Mouse (Mus musculus) induced T-regulatory cell, adult 2 months (primary cell): ENCODE measurements around the gene Sypl.

ENCODE experiments used
- DNase-seq: peaks from one replicate; pipeline ENCODE4 v3.0.0-alpha.2; 2012; ENCODE audit warnings: low read depth

The Sypl gene

DNA sequence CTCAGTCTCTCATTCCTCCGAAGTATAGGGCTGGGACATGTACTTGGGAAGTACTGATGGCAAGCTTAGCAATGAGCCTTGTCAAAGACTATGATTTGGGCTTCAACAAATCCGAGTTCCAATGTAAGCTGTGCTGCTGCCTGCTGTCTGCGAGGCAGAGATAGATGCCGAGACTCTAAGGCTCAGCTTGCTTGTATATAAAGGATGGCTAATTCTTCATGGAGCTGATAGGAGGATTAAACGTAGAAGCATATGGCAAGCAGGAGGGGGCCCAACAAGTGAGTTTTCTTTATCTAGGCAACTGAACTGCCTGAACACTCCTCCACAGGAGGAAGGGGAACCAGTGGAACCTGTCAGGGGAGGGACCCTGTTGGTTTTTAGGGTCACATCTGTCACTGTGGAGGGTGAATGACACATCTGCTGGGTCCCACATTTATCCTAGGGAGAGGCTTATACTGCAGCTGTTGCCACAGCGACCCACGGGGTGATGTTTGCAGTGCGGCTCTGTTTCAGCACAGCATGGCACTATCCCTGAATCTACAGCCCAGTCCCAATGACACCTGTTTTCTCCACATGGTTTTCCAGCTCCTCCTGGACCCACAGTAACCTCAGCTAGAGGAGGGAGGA, 49.8 kb downstream of the Sypl start:
- DNase-seq: no peak

DNA sequence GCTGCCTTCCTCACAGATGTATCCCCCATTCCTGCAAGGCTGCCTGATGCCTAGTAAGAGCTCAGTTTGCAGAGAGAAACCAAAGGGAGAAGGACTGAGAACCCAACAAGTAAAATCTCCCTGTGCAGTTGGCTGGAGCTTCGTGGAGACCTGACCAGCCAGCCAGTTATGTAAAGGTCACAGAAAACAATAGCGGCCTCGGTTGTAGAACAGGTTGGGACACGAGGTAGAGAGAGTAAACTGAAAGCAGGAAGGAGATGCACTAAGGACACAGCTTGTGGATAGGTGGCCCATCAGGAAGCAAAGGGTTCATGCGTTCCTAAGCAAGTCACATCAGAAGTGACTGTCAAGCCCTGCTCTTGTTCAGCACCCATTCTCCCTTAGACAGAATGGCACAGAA, 52.2 kb downstream of the Sypl start:
- no peak for DNase-seq

DNA sequence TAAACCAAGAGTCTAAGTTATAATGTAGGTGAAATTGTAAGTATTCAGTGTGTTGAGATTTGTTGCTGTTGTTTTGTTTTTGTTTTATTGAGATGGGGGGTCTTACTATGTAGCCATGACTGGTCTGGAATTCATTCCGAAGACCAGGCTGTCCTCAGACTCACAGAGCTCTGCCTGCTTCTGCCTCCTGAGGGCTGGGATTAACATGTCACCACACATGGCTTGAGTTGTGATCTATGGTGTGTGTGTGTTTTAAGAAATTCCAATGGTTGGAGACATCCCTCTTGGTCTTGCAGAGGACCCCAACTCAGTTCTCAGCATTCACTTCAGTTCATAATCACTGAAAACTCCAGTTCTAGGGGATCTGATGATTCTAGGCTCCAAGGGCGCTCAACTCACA, 53.5 kb downstream of the Sypl start:
- DNase-seq: no peak

DNA sequence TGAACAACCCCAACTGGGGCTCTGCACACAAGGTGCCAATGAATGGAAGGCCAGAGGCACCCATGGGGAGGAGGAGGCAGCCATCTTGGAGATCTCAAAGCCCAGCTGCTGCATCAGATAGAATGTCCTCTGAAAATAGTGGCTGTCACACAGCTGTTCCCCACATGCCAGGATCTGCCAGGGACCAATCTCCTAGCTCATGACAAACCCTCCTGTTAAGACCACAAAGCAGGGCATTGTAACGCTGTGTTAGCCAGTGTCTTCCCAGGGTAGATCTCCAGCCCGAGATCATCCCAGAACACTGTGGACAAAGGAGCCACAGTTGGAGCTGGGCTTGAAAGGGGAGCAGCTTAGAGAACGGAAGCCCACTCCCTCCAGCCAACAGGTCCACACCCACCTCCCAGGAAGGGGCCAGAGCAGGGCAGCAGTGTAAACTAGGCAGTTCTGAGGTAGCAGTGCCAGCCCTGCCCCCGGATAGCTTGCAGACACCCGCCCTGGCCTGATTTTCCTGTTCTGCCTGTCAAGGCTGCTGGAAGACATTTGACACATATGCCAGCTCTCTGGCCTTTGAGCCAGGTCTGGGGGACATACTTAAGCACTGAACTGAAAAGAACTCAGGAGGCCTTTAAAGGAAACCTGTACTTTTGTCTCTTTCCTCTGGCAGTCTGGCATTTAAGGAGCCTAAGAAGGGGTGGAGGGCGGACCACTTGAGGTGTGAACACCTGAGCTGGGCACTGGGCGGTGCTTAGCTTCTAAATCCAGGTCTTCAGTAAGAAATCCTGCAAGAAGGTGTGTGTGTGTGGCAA, 54.8 kb downstream of the Sypl start:
- no peak for DNase-seq

- peak; percentile 12 for DNase-seq
Observed at GRCm38 (mm10) chr12:33009206-33009966, 55.7 kb downstream of the Sypl start.

- DNase-seq: peak; percentile 75
Observed at GRCm38 (mm10) chr12:33010026-33010425, 56.3 kb downstream of the Sypl start.

DNA sequence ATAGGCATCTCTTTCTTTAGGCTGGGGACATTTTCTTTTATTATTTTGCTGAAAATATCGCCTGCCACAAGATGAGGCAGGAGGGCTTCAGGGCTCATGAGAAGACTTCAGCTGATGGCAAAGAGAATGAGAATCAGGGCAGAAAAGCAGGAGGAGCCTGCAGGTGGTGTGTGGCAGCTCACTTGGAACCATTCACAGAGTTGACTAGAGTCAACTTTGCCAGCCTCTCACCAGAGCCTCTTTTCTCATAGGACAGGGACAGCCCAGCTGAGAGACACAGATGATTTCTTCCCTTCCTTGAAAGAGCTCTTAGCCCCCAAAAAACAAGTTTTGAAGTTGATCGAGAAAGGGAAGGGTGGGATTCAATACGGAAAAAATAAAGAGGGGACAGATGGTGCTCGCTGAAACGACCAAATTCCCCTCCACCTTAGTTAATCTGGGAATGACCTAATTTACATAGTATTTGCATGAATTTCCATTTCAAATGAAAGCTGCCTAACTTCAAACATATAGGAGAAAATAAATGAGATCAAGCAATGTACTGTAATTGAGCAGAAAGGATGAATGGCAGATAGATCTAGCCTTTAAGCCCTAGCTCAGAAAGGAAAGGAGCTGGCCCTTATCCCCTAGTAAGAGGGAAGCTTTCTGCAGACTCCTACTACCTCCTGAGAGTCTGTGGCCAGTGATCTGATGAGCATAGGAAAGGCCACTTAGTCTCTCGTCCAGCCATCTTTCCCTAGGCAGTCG, 60.5 kb downstream of the Sypl start:
- no peak for DNase-seq

- DNase-seq: no peak
Observed at GRCm38 (mm10) chr12:33015103-33015502, 61.4 kb downstream of the Sypl start.

DNA sequence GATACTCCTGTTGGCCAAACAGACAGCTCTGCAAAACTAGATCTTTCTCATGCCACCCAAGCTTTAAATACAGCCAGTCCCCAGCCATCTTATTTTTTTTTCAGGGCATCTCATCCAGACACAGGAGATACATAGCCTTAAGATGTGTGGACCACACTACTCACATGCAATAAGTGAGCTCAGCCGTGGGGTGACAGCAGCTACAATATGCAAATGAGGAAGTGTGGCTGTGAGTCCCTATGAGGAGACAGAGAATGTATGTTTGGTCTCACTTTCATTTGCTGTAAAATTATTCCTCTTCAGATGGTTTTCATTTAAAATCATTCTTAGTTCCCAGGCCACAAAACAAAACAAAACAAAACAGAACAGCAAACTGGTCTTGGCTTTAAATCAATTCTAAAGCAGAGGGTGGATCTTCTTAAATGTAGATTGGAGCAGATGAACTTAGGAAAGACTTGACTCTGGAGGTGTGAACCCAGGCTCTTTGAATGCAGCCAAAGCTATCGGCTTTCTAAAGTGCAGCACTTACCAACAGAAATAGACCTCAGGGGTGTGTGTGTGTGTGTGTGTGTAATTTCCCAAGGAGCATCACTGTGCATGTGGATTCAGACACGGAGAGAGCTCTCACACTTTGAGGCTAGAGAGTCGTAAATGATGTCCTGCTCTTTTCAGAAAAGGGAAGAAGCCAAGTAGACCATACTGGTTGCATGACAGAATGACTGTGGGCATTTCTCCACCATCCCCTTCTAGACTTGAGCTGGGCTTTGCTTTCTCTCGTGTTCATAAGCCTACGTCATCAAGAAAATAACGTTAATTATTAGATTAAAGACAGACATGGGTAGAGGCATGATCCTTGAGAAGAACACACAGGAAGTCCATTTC, 63.4 kb downstream of the Sypl start:
- DNase-seq: peak; percentile 53

DNA sequence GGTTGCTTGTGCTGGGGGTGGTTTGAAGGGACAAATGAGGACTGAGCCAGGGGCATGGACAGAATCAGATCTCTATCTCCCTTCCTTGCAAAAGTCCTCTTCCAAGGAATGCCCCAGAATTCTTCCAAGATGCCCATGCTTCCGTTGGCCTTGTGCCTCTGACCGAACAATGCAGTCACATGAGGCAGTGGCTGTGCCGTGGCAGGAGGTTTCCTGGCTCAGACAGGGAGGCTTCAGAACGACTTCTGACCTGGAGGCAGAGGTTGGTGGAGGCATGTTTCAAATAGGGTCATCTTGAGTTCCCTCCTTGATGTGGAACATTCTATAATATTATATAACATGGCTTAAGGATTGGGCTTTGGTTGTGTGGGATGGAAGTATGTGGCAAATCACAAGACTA, 64.9 kb downstream of the Sypl start:
- no peak for DNase-seq

DNA sequence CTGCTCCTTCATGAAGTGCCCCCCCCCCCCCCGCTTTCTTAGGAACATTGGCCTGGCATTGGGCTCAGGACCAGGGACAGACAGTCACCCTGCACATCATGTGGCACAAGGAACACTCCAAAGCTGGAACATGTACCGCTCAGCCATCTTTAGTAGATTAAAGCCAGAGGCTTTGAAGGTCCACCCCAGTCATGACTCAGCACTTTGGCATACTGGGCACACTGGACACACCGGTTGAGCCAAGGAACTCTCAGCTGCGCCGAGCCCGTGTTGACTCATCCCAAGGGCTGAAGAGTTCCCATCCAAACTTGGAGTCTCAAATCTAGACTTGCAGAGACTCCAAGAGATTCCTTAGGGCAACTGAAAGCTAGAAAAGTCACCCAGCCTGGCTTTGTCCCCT, 66.3 kb downstream of the Sypl start:
- DNase-seq: no peak

DNA sequence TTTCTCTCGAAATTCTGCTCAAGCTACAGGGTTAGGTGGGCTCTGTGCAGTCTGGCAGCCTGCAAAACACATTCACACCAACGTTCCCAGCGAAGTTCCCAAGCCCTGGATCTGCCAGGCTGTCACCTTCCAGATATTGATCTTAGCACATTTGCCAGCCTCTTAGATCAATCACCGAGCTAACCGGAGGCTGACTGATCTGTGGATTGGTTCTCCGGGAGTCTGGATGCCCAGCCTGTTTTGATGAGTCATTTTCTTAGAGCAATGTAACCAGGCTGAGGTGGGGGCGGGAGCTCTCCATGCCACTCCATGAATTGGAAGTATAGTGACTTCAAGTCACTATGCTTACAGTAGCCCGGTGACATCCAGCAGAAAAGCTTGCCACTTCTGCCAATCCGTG, 67.4 kb downstream of the Sypl start:
- DNase-seq: no peak

DNA sequence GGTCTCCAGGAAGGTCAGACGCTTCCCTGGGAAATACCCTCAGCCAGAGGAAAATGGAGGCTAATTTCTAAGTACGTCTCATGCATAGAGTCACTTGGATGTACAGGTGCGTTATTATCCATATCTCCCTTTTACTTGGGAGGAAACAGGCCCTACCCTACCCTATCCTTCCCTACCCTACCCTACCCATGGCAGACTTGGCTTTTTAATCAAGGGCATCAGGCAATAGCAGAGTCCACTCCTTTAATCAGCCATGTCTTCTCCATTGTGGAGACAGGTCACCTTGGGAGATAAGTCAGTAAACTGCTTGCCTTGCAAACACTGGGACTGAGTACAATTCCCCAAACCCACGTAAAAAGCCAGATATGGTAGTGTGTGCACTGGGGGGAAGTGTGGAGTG, 68.1 kb downstream of the Sypl start:
- DNase-seq: no peak

- DNase-seq: no peak
Observed at GRCm38 (mm10) chr12:33024524-33024923, 70.8 kb downstream of the Sypl start.

DNA sequence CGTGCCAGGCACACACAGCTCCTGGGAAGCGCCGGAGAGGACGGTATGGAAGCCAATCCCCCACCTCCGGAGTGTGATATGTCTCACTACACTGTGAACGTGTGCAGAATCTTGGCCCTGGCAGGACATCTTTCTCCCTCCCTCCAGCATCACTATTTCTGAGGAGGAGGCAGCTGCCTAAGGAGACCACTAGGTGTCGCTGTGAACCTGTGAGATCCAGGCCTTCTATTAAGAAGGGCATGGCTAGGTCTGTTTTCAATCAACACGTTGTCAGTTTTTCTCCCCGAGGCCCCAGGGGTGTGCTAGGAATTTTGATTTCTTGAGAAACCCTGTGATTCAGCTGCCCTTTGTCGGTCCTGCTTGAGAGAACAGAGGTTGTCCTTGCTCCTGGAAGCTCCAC, 73.4 kb downstream of the Sypl start:
- DNase-seq: peak; percentile 93

- no peak for DNase-seq
Observed at GRCm38 (mm10) chr12:33028109-33028691, 74.5 kb downstream of the Sypl start.

DNA sequence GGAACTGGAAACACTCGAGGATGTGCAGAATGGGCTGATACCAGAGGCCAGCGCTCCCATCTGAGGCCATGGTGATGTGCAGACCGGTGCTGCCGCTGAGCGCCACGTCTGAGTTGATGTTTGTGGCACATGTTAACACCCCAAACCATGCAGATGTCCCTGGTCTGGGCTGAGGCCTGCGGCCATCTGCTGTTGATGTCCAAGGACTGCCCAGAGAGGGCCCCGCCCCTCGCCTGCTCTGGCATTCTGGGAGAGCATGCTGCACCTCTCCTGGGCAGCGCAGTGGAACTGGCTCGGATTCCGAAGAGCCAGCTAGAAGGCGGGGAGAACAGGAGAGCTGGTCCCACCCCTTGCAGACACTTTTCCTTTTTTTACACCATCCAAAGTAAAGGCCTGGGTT, 75.0 kb downstream of the Sypl start:
- no peak for DNase-seq
